Mouse (Mus musculus) retina, embryonic 14.5 days (tissue): ENCODE measurements around the gene Rhox12.

ENCODE experiments used
- DNase-seq: peaks from one replicate; pipeline ENCODE4 v3.0.0-alpha.2; 2015; ENCODE audit warnings: low spot score

The Rhox12 gene

GRCm38 (mm10) chrX:38110807-38111206 is at the start of gene Rhox12:
Gene Rhox12 (minus strand): TSS chrX:38110907.
- DNase-seq, result no peak

GRCm38 (mm10) chrX:38159097-38159496 is 48.4 kb upstream of the Rhox12 start:
- no peak for DNase-seq

- DNase-seq, result no peak
Measured at GRCm38 (mm10) chrX:38121478-38121877, 10.8 kb upstream of the Rhox12 start.

- no peak for DNase-seq
Measured at GRCm38 (mm10) chrX:38120982-38121381, 10.3 kb upstream of the Rhox12 start, which contains the start of gene Rhox13. Gene Rhox13 (plus strand): TSS chrX:38121219.

DNA sequence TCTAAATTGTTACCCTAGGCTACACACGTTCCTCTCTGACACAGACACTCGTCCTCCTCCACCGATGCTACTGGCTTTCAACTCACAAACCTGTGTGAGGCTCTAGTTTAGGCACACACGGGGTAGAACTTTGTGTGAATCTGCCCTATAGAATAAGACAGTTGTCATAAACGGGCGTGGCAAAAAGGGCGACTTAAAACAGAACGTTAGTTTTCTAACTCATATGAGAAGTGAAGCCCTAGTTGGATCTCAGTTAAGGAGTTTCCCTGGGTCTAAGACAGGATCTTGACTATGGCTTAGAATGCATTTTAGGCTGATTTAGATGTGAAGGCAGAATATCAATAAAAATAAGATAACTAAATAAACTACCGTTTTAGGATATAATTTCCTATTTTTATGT is 25.7 kb downstream of the Rhox12 start, which contains the start of gene Rhox11:
TSS of gene Rhox11 (minus strand) at position 101 of the 400 bp plus-strand sequence.
- no peak for DNase-seq

DNA sequence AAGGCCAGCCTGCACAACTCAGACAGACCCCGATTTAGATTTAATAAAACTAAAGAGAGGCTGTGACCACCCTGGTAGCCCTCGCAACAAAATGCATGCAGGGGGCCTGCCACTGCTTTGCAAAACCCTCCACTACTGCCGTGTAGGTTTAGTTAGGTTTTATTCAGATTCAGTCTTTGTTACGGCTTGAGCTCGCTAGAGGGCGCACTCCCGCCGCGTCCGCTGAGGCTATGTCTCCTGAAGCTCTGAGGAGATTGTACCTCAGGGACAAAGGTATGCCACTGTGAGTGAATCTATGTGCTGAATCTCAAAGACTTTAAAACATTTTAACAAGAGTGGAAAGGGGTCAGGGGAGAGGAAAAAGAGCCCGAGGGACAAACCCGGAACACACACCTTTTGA is 26.5 kb downstream of the Rhox12 start:
- DNase-seq, result peak; percentile 62

GRCm38 (mm10) chrX:38066175-38066574 is 44.5 kb downstream of the Rhox12 start, which contains the start of gene Rhox10:
Gene Rhox10 (plus strand): TSS chrX:38066475.
- no peak for DNase-seq

DNA sequence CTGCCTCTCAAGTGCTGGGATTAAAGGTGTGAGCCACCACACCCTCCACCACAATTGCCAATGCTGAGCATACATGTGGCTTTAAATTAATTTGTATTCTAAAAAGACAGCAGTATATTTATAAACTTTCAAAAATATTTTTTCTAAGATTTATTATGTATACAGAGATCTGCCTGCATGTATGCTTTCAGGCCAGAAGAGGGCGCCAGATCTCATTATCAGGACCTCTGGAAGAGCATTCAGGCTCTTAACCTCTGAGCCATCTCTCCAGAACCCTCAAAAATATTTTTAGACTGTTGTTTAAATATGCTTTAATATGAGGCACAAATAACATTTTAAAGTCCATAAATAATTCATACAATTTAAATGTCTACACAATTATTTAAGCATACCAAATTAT is 49.2 kb downstream of the Rhox12 start:
- peak; percentile 29 for DNase-seq
